Mouse (Mus musculus) cortical plate, adult 2 months (tissue): ENCODE results near the gene Elfn1.

ENCODE experiments used
- CTCF ChIP-seq: fragments of 200-500 bp; IDR thresholded peaks from 2 replicates; pipeline ENCODE4 v1.5.1; 2011; ENCODE audit warnings: mild to moderate bottlenecking, control low read depth, low read length; ENCODE audit not compliant: insufficient read depth; ENCODE audit errors: extremely low read depth
- POLR2A ChIP-seq: fragments of 200-500 bp; IDR thresholded peaks from 2 replicates; pipeline ENCODE4 v1.6.1; 2011; ENCODE audit warnings: mild to moderate bottlenecking, low read length, control low read depth; ENCODE audit not compliant: insufficient read depth; ENCODE audit errors: extremely low read depth

GRCm38 (mm10) chr5:139931947-139932540, 24.3 kb downstream of the Elfn1 start:
- no peak for TF ChIP-seq CTCF
- TF ChIP-seq POLR2A = no peak
